Mouse (Mus musculus) forebrain, embryonic 11.5 days (tissue): ENCODE measurements at regions not wholly inside any gene's neighbourhood (a gene's known extent, or its start where the extent isn't known, plus 50 kb on each side); places are given as distances from the start of the nearest gene placed in this dataset.

Experiments
- ATAC-seq: fragments of 200-750 bp; cut with Nextera tagmentation; replicated peaks from 2 replicates; pipeline ENCODE4 v1.8.0; 2017; ENCODE audit warnings: moderate TSS enrichment; ENCODE audit not compliant: low FRiP score
- DNase-seq: peaks from one replicate; pipeline ENCODE4 v3.0.0-alpha.2; 2017; ENCODE audit warnings: low spot score
- H3K27ac ChIP-seq: fragments of 300-500 bp; sonication (generic); 2 replicates; pipeline ENCODE4 v1.5.1; 2014; ENCODE audit warnings: low read depth, low read length
- H3K27me3 ChIP-seq: fragments of 300-500 bp; sonication (generic); 2 replicates; pipeline ENCODE4 v1.6.1; 2014; ENCODE audit warnings: mild to moderate bottlenecking, low read length, mixed read lengths; ENCODE audit not compliant: control insufficient read depth, insufficient read depth
- H3K36me3 ChIP-seq: fragments of 300-500 bp; sonication (generic); 2 replicates; pipeline ENCODE4 v1.6.1; 2014; ENCODE audit warnings: mild to moderate bottlenecking, low read length, moderate library complexity, mixed read lengths; ENCODE audit not compliant: control insufficient read depth, insufficient read depth
- H3K4me1 ChIP-seq: fragments of 300-500 bp; sonication (generic); replicated peaks from 2 replicates; pipeline ENCODE4 v1.6.1; 2014; ENCODE audit warnings: low read length, mixed read lengths; ENCODE audit not compliant: control insufficient read depth, insufficient read depth
- H3K4me2 ChIP-seq: fragments of 300-500 bp; sonication (generic); 2 replicates; pipeline ENCODE4 v1.6.1; 2014; ENCODE audit warnings: low read depth, mild to moderate bottlenecking, low read length, moderate library complexity, mixed read lengths; ENCODE audit not compliant: severe bottlenecking
- H3K4me3 ChIP-seq: fragments of 300-500 bp; sonication (generic); 2 replicates; pipeline ENCODE4 v1.5.1; 2014; ENCODE audit warnings: low read depth, low read length
- H3K9ac ChIP-seq: fragments of 300-500 bp; sonication (generic); 2 replicates; pipeline ENCODE4 v1.6.1; 2014; ENCODE audit warnings: low read length
- H3K9me3 ChIP-seq: fragments of 300-500 bp; sonication (generic); 2 replicates; pipeline ENCODE4 v1.6.1; 2016; ENCODE audit warnings: low read length, mixed read lengths; ENCODE audit not compliant: control insufficient read depth
- WGBS: fragments of 180-500 bp; shearing (Covaris S2); extraction: QIAGEN DNeasy Blood & Tissue Kit; methylation state at CpG from one replicate; pipeline ENCODE4 v1.1.7; 2014; 5-methylcytosine and 5-hydroxymethylcytosine counted together

DNA sequence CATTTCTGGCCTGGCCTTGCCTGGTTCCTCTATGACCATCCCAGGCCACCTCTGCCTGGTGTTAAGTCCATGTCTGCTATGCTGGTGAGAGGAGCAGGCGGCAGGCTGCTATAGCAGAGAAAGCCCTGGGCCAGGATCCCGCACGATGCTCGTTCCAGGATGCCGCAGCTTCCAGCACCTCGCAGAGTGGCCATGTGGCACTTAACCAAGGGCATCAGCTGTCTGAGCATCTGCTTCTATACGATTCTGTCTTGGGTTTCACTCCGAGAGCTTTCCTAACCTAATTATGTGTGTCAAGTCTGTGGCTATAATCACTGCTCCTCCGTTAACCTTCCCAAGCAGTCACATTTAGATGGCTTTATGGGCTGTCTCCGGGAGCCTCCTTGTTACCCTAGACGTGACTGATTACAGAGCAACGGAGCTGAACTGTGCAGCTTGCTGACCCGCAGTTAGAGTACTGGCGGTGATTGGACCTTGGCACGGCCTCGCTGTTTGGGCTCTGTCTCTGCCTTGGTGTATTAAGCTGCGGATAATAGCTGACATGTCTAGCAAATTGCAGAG, 64.4 kb downstream of the Ackr3 start:
- 75% methylated on average over 17 of the region's 17 CpGs for WGBS
- no peak overlapping the region for H3K4me2 ChIP-seq

DNA sequence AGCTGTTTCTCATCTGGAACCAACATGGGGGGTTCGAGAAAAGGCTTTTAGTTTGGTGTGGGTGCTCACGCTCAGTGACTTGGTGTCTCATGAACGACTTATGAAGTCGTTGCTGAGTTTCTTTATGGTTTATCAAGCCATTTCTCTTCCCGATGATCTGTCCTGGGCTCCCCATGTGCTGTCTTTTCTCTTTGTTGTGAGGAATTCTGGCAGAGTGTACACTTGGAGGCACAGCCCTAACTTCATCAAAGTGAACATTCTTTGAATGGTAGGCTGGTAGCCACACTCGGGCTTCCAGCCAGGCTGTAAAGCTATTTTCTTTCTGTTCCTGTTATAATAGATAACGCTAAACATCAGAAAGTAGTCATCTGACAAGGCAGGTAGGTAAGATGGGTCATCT, 65.2 kb downstream of the Ackr3 start:
- H3K4me1 ChIP-seq = no peaks in the 10 kb centered on the region; the same call in 1 of the 2 replicates
- ATAC-seq (no peak), DNase-seq (no peak)
- no peaks in the 10 kb centered on the region for H3K9me3 ChIP-seq
- no peak overlapping the region for H3K4me3 ChIP-seq
- no peak overlapping the region for H3K4me2 ChIP-seq
- H3K36me3 ChIP-seq = no peaks in the 10 kb centered on the region
- 86% methylated on average over 7 of the region's 7 CpGs for WGBS
- no peak overlapping the region for H3K9ac ChIP-seq
- H3K27me3 ChIP-seq = no peaks in the 10 kb centered on the region
- no peak overlapping the region for H3K27ac ChIP-seq

More for the DNA sequence above, 64.4 kb downstream of the Ackr3 start:
- Histone ChIP-seq H3K4me3 (no peak overlapping the region), H3K9ac (no peak overlapping the region), H3K9me3 (no peaks in the 10 kb centered on the region), H3K36me3 (no peaks in the 10 kb centered on the region), H3K27me3 (no peaks in the 10 kb centered on the region), H3K27ac (no peak overlapping the region), H3K4me1 (no peaks in the 10 kb centered on the region; the same call in 1 of the 2 replicates)
- no peak for ATAC-seq
- no peak for DNase-seq

DNA sequence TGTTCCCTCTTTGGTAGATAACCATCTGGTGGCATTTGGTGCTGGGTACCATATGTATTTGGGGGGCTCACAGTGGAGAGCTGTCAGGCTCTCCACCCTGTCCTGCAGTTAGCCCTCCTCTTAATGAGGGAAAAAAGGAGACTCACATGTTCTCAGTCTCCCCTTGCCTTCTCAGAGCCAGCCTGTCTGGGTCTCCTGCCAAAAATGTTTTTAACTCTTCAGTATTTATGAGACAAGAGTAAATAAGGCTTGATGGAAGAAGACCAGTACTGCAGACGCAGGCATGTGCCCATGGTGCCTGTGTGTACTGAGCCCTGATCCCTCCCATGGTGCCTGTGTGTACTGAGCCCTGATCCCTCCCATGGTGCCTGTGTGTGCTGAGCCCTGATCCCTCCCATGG, 66.1 kb downstream of the Ackr3 start:
- ATAC-seq = no peak
- H3K9me3 ChIP-seq = no peaks in the 10 kb centered on the region
- 83% methylated on average over 1 of the region's 1 CpGs for WGBS
- no peak overlapping the region for H3K4me2 ChIP-seq
- no peak overlapping the region for H3K27ac ChIP-seq
- no peak overlapping the region for H3K4me3 ChIP-seq
- DNase-seq = no peak
- H3K4me1 ChIP-seq = no peaks in the 10 kb centered on the region; the same call in 1 of the 2 replicates
- no peaks in the 10 kb centered on the region for H3K36me3 ChIP-seq
- H3K27me3 ChIP-seq = no peaks in the 10 kb centered on the region
- no peak overlapping the region for H3K9ac ChIP-seq

DNA sequence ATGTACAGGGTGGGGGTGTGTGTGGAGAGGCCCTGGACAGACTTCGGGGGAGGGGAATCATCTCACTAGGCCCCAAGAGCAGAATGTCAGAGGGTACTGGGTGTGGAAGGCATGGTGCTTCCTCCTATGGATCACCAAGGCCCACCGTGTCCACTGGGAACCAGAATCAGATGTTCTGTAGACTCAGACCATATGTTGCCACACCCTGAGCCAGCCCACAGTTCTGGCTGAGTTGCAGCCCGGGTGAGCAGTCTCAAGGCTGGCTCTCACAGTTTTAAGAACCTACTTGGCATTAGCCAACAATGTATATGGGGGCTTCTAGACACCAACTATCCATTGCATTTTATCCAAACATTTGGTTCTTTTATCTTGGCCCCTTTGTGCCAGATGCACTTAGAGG, 67.5 kb downstream of the Ackr3 start:
- 83% methylated on average over 3 of the region's 3 CpGs for WGBS
- H3K4me3 ChIP-seq = no peak overlapping the region
- H3K27me3 ChIP-seq = no peaks in the 10 kb centered on the region
- DNase-seq = no peak
- H3K4me2 ChIP-seq = no peak overlapping the region
- no peaks in the 10 kb centered on the region for H3K36me3 ChIP-seq
- H3K27ac ChIP-seq = no peak overlapping the region
- H3K4me1 ChIP-seq = no peaks in the 10 kb centered on the region; the same call in 1 of the 2 replicates
- ATAC-seq = no peak
- H3K9ac ChIP-seq = no peak overlapping the region
- H3K9me3 ChIP-seq = no peaks in the 10 kb centered on the region

DNA sequence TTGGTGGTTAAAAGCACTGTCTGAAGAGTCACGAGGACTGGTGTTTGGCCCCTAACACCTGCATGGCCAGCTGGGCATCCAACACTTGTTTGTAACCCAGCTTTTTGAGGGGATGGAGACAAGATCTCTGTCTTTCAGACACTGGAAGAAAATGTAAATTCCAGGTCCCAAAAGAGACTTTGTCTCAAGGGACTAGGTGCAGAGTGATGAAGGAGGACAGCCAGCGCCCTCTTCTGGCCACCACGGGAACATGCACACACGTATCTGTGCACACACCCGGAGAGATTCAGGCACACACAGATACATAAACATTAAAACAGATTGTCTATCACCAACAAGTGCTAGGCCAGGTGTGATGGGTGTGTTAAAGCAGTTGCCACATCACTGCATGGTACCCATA, 68.6 kb downstream of the Ackr3 start:
- 94% methylated on average over 5 of the region's 5 CpGs for WGBS
- Histone ChIP-seq H3K27ac (no peak overlapping the region), H3K4me1 (no peaks in the 10 kb centered on the region; the same call in 1 of the 2 replicates), H3K27me3 (no peaks in the 10 kb centered on the region), H3K36me3 (no peaks in the 10 kb centered on the region), H3K9ac (no peak overlapping the region), H3K9me3 (no peaks in the 10 kb centered on the region), H3K4me2 (no peak overlapping the region), H3K4me3 (no peak overlapping the region)
- no peak for DNase-seq
- no peak for ATAC-seq

DNA sequence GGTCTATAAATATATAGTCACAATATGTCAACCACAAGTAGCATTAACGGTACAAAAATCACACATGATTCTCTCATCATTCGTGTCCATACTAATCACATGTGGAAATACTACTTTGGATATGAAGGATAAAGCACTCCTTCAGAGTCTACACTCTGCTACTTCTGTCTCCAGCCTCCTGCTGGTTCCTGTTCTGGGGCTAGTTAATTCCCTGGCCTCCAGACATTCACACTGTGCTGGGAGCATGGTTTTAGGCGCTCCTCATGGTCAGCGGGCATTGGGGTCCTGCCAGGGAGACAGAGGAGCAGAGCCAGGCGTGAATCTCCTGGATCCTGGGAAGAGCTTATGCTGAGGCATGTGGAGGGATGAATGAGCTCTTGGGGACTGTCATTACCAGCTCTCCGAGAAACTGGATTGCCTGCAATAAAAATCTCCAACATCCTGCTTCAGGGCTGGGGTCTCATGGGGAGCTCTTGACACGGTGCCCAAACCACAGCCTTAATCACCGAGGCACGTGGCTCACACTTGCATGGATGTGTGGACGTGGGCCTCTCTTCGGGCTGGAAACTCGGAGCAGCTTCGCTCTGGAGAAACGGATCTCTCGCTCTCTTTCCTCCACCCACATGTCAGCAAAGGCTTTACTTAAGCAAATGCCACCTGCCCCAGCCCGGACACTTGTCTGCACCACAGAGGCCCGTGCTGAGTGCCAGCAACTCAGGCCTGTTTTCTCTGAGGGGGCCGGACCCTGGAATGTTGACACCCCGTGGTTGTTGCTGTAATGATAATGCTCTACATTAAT, 69.2 kb downstream of the Ackr3 start:
- Histone ChIP-seq H3K9me3 (no peaks in the 10 kb centered on the region), H3K9ac (no peak overlapping the region), H3K4me2 (no peak overlapping the region), H3K36me3 (no peaks in the 10 kb centered on the region), H3K4me3 (no peak overlapping the region), H3K27ac (no peak overlapping the region), H3K4me1 (no peaks in the 10 kb centered on the region; the same call in 1 of the 2 replicates), H3K27me3 (no peaks in the 10 kb centered on the region)
- no peak for ATAC-seq
- no peak for DNase-seq
- WGBS = 91% methylated on average over 19 of the region's 19 CpGs

DNA sequence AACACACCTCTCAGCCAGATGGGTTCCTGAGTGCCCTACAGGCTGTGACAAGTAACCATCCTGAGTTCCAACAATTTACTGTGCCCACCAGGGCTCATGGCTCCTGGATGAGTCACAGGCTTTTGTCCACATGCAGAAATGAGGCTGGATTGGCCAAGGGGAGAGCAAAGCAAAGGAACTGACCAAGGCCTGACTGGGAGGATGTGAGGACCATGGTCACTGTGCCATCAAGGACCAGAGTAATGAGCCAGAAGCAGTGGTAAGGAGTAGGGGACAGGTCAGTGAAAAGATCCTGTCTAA, 69.8 kb downstream of the Ackr3 start:
- no peak for ATAC-seq
- Histone ChIP-seq H3K4me3 (no peak overlapping the region), H3K9ac (no peak overlapping the region), H3K27ac (no peak overlapping the region), H3K27me3 (no peaks in the 10 kb centered on the region), H3K4me1 (no peaks in the 10 kb centered on the region; the same call in 1 of the 2 replicates), H3K36me3 (no peaks in the 10 kb centered on the region), H3K9me3 (no peaks in the 10 kb centered on the region), H3K4me2 (no peak overlapping the region)
- DNase-seq = no peak

DNA sequence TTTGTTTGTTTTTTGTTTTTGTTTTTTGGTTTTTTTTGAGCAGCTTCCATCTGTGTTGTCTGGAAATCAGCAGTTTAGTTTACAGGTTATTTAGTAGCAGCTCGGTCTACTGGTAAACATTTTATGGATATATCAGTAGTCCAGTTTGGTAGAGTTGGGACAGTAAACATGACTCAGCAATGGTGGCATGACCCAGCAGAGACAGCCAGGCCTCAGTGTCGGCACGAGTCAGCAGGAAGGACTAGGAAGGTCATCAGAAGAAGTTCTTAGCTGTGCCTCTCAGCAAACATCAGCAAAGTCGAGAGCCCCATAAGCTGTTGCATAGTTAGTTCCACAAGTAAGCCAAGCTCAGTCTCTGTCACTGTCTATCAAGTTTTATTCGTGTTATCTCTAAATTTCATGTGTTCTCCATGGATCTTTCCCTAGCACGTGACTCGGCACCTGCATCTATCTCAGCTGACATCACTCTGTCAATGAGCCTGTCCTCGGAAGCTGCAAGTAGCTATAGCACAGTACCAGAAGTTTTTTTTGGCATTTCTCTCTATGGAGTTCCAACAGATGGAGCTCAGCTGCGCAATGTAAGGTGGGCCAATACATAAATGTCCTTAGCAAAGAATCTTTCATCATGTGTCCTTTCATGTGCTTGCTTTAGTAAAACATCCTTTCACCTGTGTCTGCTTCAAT, 71.3 kb downstream of the Ackr3 start:
- no peaks in the 10 kb centered on the region for H3K4me1 ChIP-seq
- WGBS = 88% methylated on average over 9 of the region's 9 CpGs
- ATAC-seq (no peak), DNase-seq (no peak)
- H3K4me2 ChIP-seq = no peak overlapping the region
- H3K27me3 ChIP-seq = no peaks in the 10 kb centered on the region
- H3K9me3 ChIP-seq = no peaks in the 10 kb centered on the region
- no peak overlapping the region for H3K27ac ChIP-seq
- H3K36me3 ChIP-seq = no peaks in the 10 kb centered on the region
- H3K4me3 ChIP-seq = no peak overlapping the region
- H3K9ac ChIP-seq = no peak overlapping the region
